Mouse (Mus musculus) adrenal gland, postnatal 36 days (tissue): ENCODE results near the gene Rgs8. TPM values are rescaled to one million over a fixed set of nuclear protein-coding genes. Genes with fewer than 3 reads are reported as not detected.
A peak's percentile ranks its signal among the peaks of the same experiment; 100 is the strongest.

Source experiments
- DNase-seq, 2 experiments: peaks; one replicate each; pipeline ENCODE4 v3.0.0; 2021; ENCODE audit warnings: mixed read lengths in 1 of 2
- total RNA-seq, 2 experiments: library from RNA; stranded (reverse); gene quantifications; 2 replicates each; pipeline ENCODE4 v1.2.3; 2021

Rgs8 gene
- total RNA-seq, 2 experiments from 2014 or later: 0.07 TPM; not detected in 1

DNA sequence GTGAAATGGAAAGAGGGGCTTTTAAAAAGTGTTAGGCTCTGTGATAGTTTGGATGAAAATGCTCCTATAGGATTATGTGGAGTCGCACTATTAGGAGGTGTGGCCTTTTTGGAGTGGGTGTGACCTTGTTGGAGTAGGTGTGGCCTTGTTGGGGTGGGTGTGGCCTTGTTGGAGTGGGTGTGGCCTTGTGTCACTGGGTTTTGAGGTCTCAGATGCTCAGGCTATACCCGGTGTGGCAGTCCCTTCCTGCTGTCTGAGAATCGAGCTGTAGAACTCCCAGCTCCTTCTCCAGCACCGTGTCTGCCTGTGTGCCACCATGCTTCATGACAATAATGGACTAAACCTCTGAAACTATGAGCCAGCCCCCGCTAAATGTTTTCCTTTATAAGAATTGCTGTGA, 55.8 kb downstream of the Rgs8 start:
- no peak for DNase-seq

DNA sequence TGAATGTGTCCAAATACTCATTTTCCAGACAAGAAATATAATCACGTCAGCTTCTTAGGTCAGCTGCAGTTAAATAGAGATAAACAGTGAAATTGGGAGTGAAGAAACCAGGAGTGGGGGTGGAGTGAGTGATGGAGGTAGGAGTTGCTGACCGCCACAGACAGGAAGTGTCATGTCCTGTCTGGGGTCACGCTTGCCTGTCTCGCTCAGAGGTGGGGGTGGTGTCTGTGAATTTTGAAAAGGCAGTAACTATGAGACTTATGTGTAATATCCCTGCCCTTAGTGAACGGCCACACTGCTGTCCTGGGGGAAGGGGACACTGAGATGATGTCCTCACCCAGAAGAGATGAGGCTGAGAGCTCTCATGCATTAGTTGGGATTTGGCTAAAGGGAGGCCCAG, 56.6 kb downstream of the Rgs8 start:
- DNase-seq: no peak

DNA sequence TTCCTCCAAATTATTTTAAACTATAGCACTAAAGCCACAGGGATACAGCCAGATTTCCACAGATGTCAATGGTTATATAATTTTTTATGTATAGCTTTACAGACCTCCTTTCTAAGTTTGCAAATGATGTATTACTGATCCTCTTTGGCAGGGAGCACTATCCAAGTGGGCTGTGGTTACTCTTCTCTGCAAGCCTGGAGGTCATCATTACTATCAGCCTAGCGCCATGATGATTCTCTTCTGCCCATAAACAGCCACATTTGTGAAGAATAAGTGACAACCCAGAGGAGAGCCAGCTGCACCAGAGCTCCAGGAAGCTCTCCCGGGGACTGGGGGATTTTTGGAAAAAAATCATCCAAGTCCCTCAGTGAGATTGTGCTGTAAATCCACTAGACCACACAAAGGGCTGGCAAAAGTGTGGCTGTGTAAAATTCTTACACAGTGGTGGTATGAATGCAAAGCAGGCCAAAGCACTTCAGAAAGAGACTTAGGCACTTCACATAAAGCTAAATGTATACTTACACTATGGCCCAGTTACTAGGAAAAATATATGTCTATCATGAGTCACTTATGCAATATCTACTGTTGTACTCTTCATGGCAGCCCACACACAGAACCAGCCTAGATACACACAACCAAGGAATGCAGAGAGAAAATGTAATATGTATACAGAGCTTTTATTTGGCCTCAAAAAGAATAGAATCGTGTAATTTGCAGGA, 58.9 kb downstream of the Rgs8 start:
- DNase-seq: no peak

DNA sequence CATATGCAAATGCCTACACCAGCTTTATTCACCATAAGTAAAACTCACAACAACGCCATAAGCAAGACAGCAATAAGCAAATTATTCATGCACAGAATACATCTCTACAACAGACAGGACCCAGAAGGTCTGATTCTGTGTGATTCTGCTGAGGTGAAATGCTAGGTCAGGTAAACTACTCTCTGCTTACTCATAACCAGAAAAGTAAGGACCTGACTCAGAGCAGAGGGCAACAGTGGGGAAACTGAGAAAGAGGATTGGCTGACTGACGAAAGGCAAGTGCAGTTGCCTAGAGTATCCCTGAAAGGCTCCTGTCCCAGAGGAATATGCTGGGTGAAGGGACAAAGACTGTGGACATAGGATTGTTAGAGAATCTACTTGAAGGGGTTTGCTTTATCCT, 59.8 kb downstream of the Rgs8 start:
- DNase-seq: no peak

DNA sequence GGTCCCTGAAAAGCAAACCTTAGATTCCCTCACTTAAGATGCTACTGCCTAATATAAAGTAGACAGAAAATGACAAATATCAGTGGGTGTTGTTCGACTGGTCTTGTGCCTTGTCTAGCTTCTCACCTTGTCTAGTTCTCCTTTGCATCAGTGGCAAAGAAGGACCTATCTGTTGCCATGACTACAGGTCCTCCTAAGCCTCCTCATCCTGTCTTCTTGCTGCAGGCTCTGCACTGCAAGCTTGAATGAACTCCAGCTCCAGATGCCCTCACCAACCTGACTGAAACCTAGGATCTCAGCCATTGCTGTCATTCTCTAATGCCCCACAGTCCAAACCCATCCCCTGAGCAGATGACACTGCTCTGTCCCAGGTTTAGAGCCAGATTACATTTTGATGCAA, 65.2 kb downstream of the Rgs8 start:
- no peak for DNase-seq

DNA sequence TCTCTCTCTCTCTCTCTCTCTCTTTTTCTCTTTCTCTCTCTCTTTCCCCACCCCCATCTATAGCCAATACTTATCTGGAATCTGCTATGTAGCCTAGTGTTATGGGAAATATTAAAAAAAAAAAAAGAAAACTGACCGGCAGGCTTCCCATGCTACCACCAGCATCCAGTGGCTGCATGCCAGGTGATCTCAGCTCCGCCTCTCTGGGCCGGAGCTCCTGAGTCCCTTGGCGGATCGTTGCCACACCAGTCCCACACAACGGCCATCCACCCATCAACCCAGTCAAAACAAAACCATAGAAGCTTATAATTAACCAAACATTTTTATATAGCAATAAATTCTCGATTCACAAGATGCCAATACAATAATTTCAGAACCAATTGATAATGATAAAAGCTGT, 68.1 kb downstream of the Rgs8 start:
- peak; percentile 36 to 56 for DNase-seq

DNA sequence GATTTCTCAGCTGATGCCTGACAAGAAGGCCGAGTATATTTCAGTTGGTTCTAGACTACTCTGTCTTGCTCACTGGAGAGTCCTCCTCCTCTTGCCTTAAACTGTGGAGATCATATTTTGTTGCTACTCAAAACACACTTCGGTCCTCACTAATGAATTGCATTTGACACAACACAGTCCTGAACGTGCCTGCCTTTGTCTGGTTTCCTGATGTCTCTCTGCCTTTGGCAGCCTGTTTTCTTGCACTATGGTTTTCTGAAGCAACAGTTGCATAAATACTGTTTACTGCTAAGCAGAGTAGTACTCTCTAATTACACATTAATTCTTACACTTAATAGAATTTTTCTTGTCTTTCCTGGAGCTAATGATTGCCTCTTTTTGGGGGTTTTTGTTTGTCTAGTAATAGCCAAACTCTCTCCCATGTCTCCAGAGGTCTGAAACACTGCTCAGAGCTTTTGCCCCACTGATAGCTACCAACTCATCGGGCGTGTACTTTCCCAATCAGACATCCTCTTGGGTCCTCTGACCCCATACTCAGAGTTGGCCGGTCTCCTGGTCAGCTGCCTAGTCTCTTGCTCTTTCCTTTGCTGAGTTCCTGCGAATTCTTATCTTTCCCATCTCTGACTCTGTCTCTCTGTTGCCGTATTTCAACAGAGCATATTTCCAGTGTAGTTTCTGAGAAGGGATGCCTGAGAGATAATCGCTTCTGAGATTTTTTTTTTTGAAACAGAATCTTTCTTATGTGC, 68.9 kb downstream of the Rgs8 start:
- DNase-seq: no peak

DNA sequence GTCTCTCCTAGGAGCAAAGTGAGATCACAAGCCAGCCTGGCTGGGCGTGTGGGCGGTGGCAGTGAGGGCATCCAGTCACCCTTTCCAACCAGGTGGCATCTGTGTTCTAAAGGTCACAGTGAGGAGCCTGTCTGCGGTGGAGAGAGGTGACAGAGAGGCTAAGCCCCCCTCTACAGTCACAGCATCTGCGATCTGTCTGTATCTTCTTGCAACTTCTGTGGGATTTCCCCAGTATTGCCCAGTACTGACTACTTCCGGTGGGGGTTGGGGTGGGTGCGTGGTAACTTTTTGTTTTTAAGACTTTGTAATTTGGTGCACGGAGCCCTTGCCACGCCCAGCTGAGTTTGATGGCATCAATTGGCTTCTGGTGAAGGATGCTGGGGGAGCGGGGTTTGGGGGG, 70.6 kb downstream of the Rgs8 start:
- no peak for DNase-seq

DNA sequence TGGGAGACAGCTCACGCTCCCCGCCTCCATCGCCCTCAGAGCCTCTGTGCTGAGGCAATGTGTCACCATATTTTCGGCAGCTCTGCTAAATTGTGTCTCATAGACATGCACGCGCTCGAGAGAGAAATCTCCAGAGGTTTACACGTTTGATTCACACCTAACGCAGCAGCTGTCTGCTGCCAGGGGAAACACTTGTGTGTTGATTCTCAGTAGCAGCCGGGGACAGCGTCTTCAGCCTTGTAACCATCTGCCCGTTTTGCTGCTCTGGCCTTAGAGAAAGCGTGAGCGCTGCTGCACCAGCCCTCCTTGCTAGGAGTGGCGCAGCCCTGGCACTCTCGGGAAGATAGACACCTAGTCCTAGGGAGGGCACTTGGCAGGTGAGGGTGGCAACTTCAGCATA, 73.8 kb downstream of the Rgs8 start:
- no peak for DNase-seq

DNA sequence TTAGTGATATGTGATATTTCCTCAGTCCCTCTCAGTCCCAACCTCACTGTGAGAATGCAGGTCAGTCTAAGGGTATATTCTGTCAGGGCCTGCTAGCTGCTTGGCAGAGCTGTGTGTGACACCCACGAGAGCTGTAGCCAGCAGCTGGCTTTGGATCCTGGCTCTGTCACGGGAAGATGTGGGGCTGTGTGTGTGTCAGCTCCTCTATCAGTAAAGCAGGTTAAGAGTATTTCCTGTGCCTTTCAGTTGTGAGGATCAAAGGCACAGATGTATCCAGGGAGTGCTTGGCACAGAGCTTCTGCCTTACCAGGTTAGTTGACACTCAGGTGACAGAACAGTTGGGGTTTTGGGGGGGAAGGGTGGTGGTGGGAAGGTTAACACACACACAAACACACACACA, 77.0 kb downstream of the Rgs8 start:
- no peak for DNase-seq

DNA sequence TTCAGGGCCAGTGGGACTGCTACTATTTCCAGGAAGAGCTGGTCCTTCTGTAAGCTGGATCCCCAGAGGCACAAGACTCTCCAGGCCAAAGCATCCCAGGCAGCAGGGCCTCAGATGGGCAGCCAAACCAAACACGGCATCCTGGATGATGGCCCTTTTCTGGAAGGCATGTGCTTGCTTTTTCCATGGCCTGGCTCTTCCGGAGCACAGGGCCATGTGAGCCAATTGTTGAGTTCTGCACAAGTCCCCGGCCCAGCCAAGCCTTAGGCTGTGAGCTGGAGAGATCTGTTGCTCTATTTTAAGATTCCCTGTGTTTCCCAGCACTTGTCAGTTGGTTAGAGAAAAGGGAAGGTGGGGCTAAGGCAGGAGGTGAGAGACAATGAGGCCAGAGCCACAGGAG, 77.8 kb downstream of the Rgs8 start:
- DNase-seq: peak in 1 of 2 experiments; percentile 46

DNA sequence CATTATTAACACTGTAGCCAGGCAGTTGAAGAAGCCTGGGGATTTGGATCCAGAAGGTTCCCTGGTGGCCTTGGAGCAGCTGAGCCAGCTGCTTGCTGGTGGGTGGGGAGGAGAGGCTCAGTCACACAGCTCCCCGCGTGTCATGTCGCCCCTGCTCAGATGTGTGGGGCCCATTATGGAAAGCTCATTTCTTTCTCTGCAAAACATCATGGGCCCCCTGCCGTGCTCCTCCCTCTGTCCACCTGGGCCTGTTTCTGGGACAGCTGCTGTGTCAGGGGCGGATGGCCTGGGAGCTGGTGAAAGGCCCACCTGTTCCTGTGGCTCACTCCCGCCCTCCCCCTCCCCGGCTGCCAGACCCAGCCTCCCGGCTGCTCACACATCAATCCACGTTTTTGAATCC, 80.4 kb downstream of the Rgs8 start:
- no peak for DNase-seq

DNA sequence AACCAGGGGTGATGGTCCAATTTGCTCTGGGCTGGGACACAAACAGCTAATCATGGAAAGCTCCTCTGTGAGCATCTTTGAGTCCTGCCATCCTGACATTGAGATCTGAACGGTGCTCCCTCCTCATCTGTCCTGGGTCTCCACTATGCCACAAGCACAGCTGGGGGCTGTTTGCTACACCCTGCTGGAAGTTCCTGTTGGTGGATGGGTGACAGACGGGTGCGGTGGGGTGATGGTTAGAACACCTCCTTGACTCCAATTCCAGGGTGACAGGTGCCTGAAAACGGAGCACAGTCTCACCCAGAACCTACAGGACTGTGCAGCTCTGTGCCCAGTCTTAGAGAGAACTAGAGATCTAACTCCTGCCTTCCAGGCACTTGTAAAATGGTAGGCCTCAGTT, 82.0 kb downstream of the Rgs8 start:
- DNase-seq: no peak

DNA sequence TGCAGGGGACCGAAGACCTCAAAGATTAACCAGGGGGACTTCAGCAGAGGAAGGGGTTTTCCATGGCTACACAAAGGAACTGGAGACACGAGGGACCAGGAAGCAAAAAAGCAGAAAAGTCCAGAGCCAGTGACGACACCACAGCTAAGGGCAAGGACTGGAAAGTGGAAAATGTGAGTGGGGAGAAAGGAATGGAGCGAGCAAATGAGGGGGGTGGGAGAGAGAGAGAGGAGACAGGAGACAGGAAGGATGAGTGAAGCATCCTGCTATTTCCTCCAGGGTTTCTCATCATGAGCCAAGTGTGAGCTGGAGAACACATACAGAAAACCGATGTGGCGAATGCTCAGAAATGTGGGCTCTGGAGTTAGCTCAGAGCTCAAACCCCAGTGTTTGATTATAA, 83.3 kb downstream of the Rgs8 start:
- DNase-seq: no peak

DNA sequence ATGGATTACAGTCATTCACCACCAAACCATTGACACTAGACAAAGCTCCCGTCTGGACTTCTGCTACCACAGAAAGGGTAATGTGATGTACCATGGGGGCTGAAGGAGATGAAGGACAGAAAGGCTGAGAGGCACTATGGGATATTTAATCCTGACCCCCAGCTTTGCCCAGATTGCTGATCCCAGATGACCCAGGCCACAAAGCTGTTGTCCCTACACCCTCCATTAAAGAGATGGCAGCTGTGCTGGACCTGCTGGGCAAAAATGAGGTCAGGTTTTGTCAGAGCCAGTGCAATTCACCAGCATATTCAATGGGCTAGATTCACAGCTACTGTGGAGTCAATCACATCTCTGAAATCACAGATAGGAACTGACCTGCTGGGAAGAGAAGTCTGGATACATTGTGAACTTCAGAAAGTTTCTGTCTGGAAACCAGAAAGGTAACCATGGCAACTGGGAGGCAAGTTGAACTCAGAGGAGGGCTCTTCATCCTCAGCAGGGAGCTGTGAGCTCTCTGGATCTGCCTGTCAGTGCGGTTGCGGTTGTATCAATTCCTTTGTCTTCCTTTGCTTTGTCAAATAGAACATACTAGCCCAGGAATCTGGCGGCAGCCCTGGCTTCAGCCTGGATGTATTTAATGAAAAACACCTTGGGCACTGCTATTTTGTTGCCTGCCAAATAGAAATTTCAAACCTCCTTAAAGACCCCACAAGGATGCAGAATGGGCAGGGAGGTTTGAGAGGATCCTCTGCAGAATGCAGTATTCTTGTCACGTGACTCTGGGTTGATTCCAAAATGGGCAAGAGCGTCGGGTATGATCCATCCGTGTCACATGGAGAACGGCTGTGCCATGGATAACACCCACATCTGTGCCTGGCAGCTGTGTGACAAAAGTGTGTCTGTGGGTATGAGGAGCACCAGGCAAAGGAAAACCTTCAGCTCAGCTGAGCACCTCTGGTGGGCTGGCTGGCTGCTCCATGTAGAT, 84.6 kb downstream of the Rgs8 start:
- DNase-seq: no peak

DNA sequence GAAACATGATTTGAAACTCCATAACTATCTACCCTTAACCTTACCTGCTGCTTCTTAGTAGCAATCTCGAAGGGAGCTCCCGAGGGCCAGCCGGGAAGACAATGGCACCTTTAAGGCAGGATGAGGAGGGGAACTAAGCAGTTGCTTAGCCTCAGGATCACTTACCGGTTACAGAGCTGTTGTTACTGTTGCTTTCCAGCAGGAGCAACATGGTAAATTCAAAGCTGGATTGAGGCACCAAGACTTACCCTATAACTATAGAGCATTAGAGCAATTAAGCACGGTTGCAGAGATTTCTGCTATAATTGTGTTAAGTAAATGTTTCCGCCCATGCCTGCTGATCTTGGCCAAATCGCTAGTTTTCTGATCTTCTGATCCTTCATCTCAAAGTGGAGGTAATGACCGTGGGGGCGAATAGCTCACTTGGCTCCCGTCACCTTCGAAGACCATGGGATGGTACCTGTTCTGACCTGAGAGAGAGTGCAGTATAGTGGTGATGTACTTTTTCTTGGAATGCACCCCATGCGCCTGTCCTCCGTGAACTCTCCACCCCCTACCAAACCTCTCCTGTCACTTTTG, 86.7 kb downstream of the Rgs8 start:
- DNase-seq: no peak

DNA sequence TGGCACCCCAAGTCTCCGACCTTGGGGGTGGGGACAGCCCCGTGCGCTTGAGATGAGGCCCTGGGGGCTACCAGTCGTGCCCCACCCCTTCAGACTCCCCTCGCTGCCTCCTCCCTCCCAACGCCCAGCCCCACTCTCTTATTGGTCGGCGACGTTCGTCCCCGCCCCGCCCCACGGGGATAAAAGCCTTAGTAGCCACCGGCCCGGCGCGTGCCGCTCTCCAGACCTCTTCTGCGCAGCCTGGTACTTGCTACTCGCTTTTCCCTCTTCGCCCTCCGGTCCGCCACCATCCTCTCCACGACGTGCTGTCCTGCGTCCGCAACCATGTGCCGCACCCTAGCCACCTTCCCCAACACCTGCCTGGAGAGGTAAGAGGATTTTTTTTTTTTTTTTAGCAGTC, 87.3 kb downstream of the Rgs8 start, which contains the start of gene Rgs16:
Gene Rgs16 (plus strand): TSS at position 205 of the 400 bp plus-strand sequence.
- DNase-seq: peak; percentile 91 to 93

DNA sequence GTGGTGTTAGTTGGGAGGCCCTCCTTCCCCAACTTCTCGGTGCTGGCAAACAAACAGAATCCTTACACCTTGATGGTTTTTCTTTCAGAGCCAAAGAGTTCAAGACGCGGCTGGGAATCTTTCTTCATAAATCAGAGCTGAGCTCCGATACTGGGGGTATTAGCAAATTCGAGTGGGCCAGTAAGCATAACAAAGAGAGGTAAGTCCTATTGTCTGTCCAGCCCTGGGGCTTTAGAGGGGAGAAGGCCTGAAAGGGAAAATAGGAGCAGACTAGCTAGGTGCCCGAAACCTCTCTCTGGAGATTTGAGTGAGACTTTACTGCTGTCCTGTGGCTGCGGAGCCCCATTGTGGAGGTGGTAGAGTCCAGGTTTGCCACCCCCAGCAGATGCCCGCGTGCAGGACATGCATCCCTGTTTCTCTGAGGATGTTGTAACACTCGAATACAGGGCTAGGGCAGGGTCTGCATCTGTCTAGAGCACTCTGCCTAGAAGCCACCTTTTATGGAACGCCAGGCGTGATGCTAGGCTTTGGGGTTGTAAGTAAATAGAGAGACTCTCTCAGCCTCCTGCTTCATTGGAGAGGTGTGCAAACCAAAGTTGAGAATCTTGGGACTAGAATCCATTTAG, 88.1 kb downstream of the Rgs8 start:
- no peak for DNase-seq

DNA sequence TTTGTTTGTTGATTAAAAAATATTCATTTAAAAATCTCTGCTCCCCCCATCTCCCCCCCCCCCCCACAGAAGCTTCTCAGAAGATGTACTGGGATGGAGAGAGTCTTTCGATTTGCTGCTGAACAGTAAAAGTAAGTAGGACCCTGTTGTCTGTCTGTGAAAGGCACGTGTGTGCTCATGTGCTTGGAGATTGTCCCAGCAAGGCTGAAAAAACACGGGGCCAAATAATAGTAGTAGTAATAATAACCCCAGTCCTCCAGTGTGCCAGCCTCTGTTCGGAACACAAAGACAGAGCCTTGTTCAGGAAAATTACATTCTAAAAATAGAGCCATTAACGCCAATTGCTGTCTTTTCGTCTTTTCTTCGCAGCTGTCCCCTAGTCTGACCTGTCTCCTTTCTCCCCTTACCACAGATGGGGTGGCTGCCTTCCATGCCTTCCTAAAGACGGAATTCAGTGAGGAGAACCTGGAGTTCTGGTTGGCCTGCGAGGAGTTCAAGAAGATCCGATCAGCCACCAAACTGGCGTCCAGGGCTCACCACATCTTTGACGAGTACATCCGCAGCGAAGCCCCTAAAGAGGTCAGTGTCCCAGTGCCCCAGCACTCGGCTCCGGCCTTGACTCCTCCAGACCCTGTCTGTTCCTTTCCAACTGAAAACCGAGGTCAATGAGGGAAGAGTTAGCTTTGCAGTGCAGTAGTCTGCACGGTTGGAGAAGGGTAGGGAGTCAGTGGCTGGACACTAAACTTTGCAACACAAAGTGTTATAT, 88.9 kb downstream of the Rgs8 start:
- DNase-seq: no peak

DNA sequence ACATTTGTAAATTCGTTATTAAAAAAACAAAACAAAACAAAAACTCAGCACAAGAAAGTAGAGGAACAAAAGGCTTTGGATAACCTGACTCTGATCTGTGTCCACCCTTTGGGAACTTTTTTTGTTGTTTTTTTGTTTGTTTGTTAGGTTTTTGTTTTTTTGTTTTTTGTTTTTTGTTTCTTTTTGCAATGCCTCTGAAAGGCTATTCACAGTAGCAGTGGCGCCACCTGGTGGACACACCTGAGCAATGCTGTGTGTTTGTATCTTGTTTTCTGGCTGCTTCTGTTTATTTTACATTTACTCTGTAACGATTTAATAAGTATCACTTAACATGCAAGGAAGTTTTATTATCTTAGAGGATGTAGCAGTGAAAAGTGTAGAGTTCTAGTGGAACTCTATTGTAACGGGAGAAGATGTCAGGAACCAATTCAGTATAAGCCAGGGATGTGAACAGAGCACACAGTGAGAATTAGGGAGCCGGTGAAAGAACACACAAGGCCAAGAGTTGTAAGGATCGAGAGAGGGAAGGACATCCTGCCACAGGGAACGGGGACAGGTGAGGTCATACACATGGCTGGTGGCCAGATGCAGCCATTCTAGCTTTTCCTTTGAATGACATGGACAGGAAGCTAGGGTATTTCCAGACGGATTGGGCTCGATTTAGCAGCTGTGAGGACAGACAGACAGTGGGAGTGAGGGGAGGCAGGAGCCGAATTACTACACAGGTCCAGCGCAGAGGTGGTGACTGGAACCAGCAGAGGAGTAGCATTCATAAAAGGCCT, 89.7 kb downstream of the Rgs8 start:
- DNase-seq: peak; percentile 78 to 84
